Mouse (Mus musculus) retina, postnatal 7 days (tissue): ENCODE measurements around the gene Zfp341.

Source experiments
- DNase-seq: peaks from one replicate; pipeline ENCODE4 v3.0.0-alpha.2; 2012; ENCODE audit warnings: low read depth, low spot score

Gene Zfp341

GRCm38 (mm10) chr2:154676653-154677609, 63.8 kb downstream of the Zfp341 start:
- DNase-seq, result peak; percentile 50

- peak; percentile 61 for DNase-seq
Observed at GRCm38 (mm10) chr2:154677651-154678139, 64.6 kb downstream of the Zfp341 start.

- DNase-seq, result no peak
Observed at GRCm38 (mm10) chr2:154678995-154679394, 65.9 kb downstream of the Zfp341 start.

GRCm38 (mm10) chr2:154680337-154680736, 67.2 kb downstream of the Zfp341 start:
- DNase-seq, result no peak

GRCm38 (mm10) chr2:154680941-154681340, 67.8 kb downstream of the Zfp341 start:
- no peak for DNase-seq

GRCm38 (mm10) chr2:154682712-154683111, 69.6 kb downstream of the Zfp341 start:
- no peak for DNase-seq

GRCm38 (mm10) chr2:154684901-154685470, 71.9 kb downstream of the Zfp341 start:
- no peak for DNase-seq

GRCm38 (mm10) chr2:154685772-154686171, 72.7 kb downstream of the Zfp341 start:
- DNase-seq, result no peak

- no peak for DNase-seq
Observed at GRCm38 (mm10) chr2:154686819-154687218, 73.7 kb downstream of the Zfp341 start.

GRCm38 (mm10) chr2:154689391-154689790, 76.3 kb downstream of the Zfp341 start:
- DNase-seq, result no peak

- DNase-seq, result no peak
Observed at GRCm38 (mm10) chr2:154690959-154691358, 77.9 kb downstream of the Zfp341 start.

GRCm38 (mm10) chr2:154693186-154693940, 80.3 kb downstream of the Zfp341 start:
- no peak for DNase-seq

GRCm38 (mm10) chr2:154693941-154694256, 80.8 kb downstream of the Zfp341 start:
- no peak for DNase-seq

GRCm38 (mm10) chr2:154695690-154696089, 82.6 kb downstream of the Zfp341 start:
- no peak for DNase-seq
